Mouse (Mus musculus): ENCODE measurements at regions not wholly inside any gene's neighbourhood (a gene's known extent, or its start where the extent isn't known, plus 50 kb on each side); places are given as distances from the start of the nearest gene placed in this dataset.

DNA sequence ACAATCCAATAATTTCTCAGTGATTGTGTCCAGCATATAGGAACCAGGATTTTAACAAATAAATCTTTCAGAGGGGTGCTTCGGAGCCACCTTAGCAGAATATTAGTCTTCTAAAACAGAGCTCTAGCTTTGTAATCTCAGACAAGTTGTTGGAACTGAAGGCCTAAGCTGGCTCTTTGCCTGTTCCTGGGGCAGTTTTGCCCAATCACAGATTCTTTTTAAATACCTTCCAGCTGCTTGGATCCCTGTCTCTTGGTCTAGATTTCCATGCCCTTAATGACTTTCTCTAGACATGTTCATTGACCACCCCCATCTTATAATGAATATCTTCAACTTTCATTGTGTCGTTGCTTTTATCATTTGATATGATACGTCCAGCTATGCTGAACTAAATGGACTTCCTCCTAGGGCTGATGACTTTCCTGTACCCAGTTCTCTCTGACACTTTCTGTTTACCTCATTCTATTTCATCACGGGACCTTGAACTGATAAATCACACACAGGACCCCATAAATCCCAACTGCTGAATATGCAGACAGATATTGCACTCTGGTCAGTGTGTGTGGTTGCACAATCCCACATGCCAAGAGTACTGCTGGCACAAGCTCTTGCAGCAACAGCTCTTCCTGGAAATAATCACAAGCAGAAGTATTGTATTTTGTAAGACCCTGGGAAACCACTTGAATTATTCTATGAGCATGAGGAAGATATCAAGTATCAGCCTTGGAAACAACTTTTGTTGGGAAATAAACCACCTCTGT lies 440.4 kb downstream of the Slc22a22 start:
- Histone ChIP-seq H3K27ac (no peak overlapping the region), H3K9me3 (no peaks in the 10 kb centered on the region), H3K36me3 (no peaks in the 10 kb centered on the region), H3K4me3 (no peak overlapping the region), H3K4me1 (replicated peaks) (no peaks in the 10 kb centered on the region), H3K27me3 (ENCODE audit: insufficient read depth, poor library complexity, severe bottlenecking) (no peaks in the 10 kb centered on the region)
- WGBS = 88% methylated on average over 4 of the region's 4 CpGs
- no peak for DNase-seq (ENCODE audit: low spot score)

DNA sequence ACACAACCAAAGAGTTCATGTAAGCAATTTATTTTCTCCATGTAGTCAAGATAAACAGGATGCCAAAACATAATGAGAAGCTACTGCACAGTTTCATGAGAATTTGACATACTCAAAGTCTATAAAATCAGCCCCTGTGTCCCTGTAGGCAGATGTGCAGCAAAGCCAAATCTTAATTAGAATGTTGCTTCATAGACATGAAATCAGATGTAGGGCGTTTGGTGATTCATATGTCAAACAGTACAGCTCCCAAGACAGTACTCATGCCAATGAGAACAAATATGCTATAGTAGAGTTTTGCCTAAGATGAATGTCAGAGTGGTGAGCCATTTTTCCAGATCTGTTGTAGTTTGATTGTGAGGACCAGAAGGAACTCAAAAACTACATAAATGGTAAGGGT lies 444.4 kb downstream of the Slc22a22 start:
- WGBS = 80% methylated on average over 1 of the region's 1 CpGs
- H3K4me1 ChIP-seq (replicated peaks) = no peaks in the 10 kb centered on the region
- DNase-seq (ENCODE audit: low spot score) = no peak
- no peak overlapping the region for H3K27ac ChIP-seq
- H3K27me3 ChIP-seq (ENCODE audit: insufficient read depth, poor library complexity, severe bottlenecking) = no peaks in the 10 kb centered on the region
- H3K4me3 ChIP-seq = no peak overlapping the region
- H3K9me3 ChIP-seq = no peaks in the 10 kb centered on the region
- H3K36me3 ChIP-seq = no peaks in the 10 kb centered on the region
